Mouse (Mus musculus) olfactory bulb, adult 2 months (tissue): ENCODE measurements around the gene Iqgap2.

Experiments used
- CTCF ChIP-seq: fragments of 200-500 bp; IDR thresholded peaks from 2 replicates; pipeline ENCODE4 v1.5.1; 2012; ENCODE audit warnings: low read depth, mild to moderate bottlenecking, low read length, moderate library complexity; ENCODE audit not compliant: insufficient read depth
- POLR2A ChIP-seq: fragments of 200-500 bp; IDR thresholded peaks from 2 replicates; pipeline ENCODE4 v1.6.1; 2012; ENCODE audit warnings: mild to moderate bottlenecking, low read depth, low read length, moderate library complexity; ENCODE audit not compliant: insufficient read depth

- TF ChIP-seq CTCF = no peak
- TF ChIP-seq POLR2A = no peak
Observed at GRCm38 (mm10) chr13:95663834-95664233, 227.9 kb downstream of the Iqgap2 start.
